18 mouse cellular contexts compared by ENCODE assay signal in genomic region chr1:33803323-33803722, GRCm38 (mm10). TPM values are rescaled to one million over a fixed set of nuclear protein-coding genes. Genes with fewer than 3 reads are reported as not detected.
DNase-seq lines count a peak whose midpoint lies in the region; ATAC-seq and TF ChIP-seq lines count a peak whose summit lies in the region.
"Had no signal": no experiment of that assay in that cellular context is flagged by ENCODE, and none has a peak within 500 bp of the region (broad histone marks: within the 10 kb centered on the region; RNA-seq: fewer than 3 reads in every experiment).

No protein-coding gene starts in this region.

- intact Hi-C loops in left cerebral cortex, postnatal 10 days (cut with DNase I) = no loop called here
- intact Hi-C loops in gastrocnemius, postnatal 36 days (cut with DNase I) = no loop called here

- peaks cover 18% of the 10 kb centered on the region for H3K36me3 ChIP-seq in stomach, postnatal 0 days (ENCODE audit: control insufficient read depth, insufficient read depth, low read length)

- no peaks in the 10 kb centered on the region for H3K9me3 ChIP-seq in stomach, postnatal 0 days (ENCODE audit: control insufficient read depth, low read length)
- H3K9me3 ChIP-seq: embryonic facial prominence, embryonic 12.5 days; forebrain, embryonic 15.5 days; heart, embryonic 10.5 days; hindbrain, embryonic 12.5 days had no signal

- H3K4me3 ChIP-seq in stomach, postnatal 0 days (ENCODE audit: low read depth, low read length) = no peak overlapping the region
- H3K4me3 ChIP-seq: embryonic facial prominence, embryonic 12.5 days; forebrain, embryonic 15.5 days; heart, embryonic 10.5 days; hindbrain, embryonic 12.5 days had no signal

- H3K9ac ChIP-seq in stomach, postnatal 0 days (ENCODE audit: low read length) = no peak overlapping the region
- H3K9ac ChIP-seq: embryonic facial prominence, embryonic 12.5 days; forebrain, embryonic 15.5 days; hindbrain, embryonic 12.5 days had no signal

- no peaks in the 10 kb centered on the region for H3K4me1 ChIP-seq in stomach, postnatal 0 days (replicated peaks; ENCODE audit: control insufficient read depth, insufficient read depth)
- H3K4me1 ChIP-seq: embryonic facial prominence, embryonic 12.5 days; forebrain, embryonic 15.5 days; heart, embryonic 10.5 days; hindbrain, embryonic 12.5 days had no signal

- TF ChIP-seq CTCF in stomach, postnatal 0 days (IDR thresholded peaks at IDR 0.05; ENCODE audit: low read depth) = no peak

- ATAC-seq in frontal cortex, adult (ENCODE audit: low TSS enrichment) = peak; percentile 79
- ATAC-seq in stomach, postnatal 0 days (ENCODE audit: low FRiP score, low TSS enrichment) = no peak
- ATAC-seq: forebrain, embryonic 15.5 days; hindbrain, embryonic 16.5 days had no signal

- 97% methylated on average over 2 of the region's 2 CpGs for WGBS in stomach, postnatal 0 days

- no peak for TF ChIP-seq EP300 in stomach, postnatal 0 days (optimal IDR thresholded peaks at IDR 0.05)

- DNase-seq in frontal cortex, postnatal 10 days (ENCODE audit: low spot score in 2 of 2) = no peak
- DNase-seq in left cerebral cortex, adult 18-20 months (ENCODE audit: low spot score in 2 of 2) = peak; percentile 43 to 51
- no peak for DNase-seq in left cerebral cortex, postnatal 10 days (ENCODE audit: extremely low spot score in 1 of 2, low spot score in 2 of 2)
- DNase-seq in right cerebral cortex, postnatal 25 days = peak; percentile 30
- DNase-seq in right cerebral cortex, postnatal 10 days (ENCODE audit: low spot score in 2 of 2) = no peak
- no peak for DNase-seq in gastrocnemius, postnatal 36 days
- no peak for DNase-seq in stomach, postnatal 0 days (ENCODE audit: low spot score)
- DNase-seq: adrenal gland, postnatal 14 days; cerebellum, adult 9-10 months; heart, adult 18-20 months; heart, postnatal 10 days; heart, postnatal 4 days had no signal

- H3K27ac ChIP-seq in stomach, postnatal 0 days (replicated peaks) = no peak overlapping the region
- H3K27ac ChIP-seq: embryonic facial prominence, embryonic 12.5 days; forebrain, embryonic 15.5 days; heart, embryonic 10.5 days; hindbrain, embryonic 12.5 days had no signal

- no peaks in the 10 kb centered on the region for H3K27me3 ChIP-seq in stomach, postnatal 0 days (ENCODE audit: control insufficient read depth, insufficient read depth, low read length)
- H3K27me3 ChIP-seq: embryonic facial prominence, embryonic 12.5 days; forebrain, embryonic 15.5 days; hindbrain, embryonic 12.5 days had no signal

- H3K4me2 ChIP-seq in stomach, postnatal 0 days (replicated peaks; ENCODE audit: low read depth) = no peak overlapping the region
- H3K4me2 ChIP-seq: embryonic facial prominence, embryonic 12.5 days; forebrain, embryonic 15.5 days; hindbrain, embryonic 12.5 days had no signal

RNA-seq across cellular contexts. Expression of gene Zfp451, which starts 11.1 kb away (rescaled TPM):
- 10 to 100 TPM; 52.7 to 57.5 TPM for total RNA-seq in left cerebral cortex, adult 18-20 months (2021)
- 10 to 100 TPM; 62.5 to 63.8 TPM for total RNA-seq in left cerebral cortex, postnatal 10 days (2021)
- total RNA-seq in gastrocnemius, postnatal 36 days (2021) = 10 to 100 TPM in 1 of 2 experiments, 1 to 10 TPM in 1; 7.7 to 10.2 TPM
- 7.1 and 7.6 TPM in 2 replicates for polyA plus RNA-seq in stomach, postnatal 0 days (2015; fragmentation: Nextera tagmentation; extraction: Ambion mirVana)

RNA-seq across cellular contexts. Expression of gene Bag2, which starts 45.7 kb away (rescaled TPM):
- 10 to 100 TPM; 13.3 to 14.0 TPM for total RNA-seq in left cerebral cortex, adult 18-20 months (2021)
- total RNA-seq in left cerebral cortex, postnatal 10 days (2021) = 10 to 100 TPM; 14.0 to 16.9 TPM
- total RNA-seq in gastrocnemius, postnatal 36 days (2021) = 10 to 100 TPM; 15.8 to 19.0 TPM
- polyA plus RNA-seq in stomach, postnatal 0 days (2015; fragmentation: Nextera tagmentation; extraction: Ambion mirVana) = 52.0 and 52.5 TPM in 2 replicates

Comparison
In these comparisons a context has a peak if more than half of its experiments do, and no peak if none do; other contexts are left out.
1. DNase-seq: peak in left cerebral cortex, adult 18-20 months (2 of 2) and right cerebral cortex, postnatal 25 days (single experiment); none in frontal cortex, postnatal 10 days (0 of 2), left cerebral cortex, postnatal 10 days (0 of 2), right cerebral cortex, postnatal 10 days (0 of 2), gastrocnemius, postnatal 36 days (0 of 2) and stomach, postnatal 0 days (single experiment).
2. RNA of gene Zfp451, which starts 11.1 kb away (total RNA-seq): 62.5 to 63.8 TPM in left cerebral cortex, postnatal 10 days and 52.7 to 57.5 TPM in left cerebral cortex, adult 18-20 months; 7.7 to 10.2 TPM in gastrocnemius, postnatal 36 days; every median in the first group is over 4 times any median in the second.